Mouse (Mus musculus) frontal cortex, postnatal 10 days (tissue): ENCODE data around the gene Mtfmt.

ENCODE experiments used
- DNase-seq, 2 experiments: peaks; one replicate each; pipeline ENCODE4 v3.0.0; 2022; ENCODE audit warnings: low spot score in 2 of 2, mixed read lengths in 1 of 2

The Mtfmt gene

DNA sequence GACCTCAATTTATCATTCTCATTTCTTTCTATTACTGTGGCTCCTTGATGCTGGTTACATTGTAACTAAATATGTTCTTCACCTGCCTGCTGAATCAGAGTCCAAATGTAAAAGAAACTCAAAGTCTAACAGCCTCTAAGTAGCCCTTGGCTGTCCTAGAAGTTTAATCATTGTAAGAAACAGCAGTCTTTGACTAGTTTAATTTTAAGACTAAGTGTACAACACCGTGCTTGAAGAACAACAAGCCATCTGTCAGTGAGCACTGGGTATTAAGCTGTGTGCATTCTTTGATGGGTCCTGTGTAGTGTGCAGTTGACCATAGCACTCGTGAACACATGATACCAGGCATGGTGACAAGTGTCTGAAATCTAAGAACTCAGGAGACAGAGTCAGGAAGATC lies 8.1 kb upstream of the Mtfmt start:
- no peak for DNase-seq

DNA sequence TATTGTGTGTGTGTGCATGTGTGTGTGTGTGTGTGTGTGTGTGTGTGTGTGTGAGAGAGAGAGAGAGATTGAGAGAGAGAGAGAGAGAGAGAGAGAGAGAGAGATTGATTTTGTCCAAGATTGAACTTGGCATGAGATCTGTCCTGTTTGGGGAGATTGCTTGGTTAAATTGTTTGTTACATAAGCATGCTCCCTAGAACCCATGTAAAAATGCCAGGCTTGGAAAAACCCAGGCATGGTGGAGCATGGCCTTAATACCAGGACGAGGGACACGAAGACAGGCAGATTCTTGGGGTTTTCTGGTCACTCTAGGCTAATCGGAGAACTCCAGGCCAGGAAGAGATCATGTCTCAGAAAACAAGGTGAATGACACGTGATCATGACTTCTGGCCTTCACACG lies 7.6 kb upstream of the Mtfmt start:
- no peak for DNase-seq

DNA sequence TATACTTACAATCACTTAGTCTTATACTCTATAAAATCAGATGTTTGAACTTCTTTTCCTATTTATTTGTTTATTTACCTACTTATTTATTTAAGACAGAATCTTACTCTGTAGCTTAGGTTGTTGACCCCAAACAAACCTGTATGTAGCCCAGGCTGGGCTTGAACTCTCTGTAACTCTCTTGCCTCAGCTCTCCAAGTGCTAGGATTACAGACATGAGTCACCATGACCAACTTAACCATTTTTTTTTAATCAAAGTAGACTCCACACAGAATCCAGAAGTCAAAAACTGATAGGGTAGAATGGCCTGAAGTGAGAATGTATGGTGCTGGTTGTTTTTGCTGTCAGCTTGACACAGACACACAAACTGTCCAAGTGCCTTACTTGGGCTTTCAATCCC lies 5.2 kb upstream of the Mtfmt start:
- DNase-seq = no peak

DNA sequence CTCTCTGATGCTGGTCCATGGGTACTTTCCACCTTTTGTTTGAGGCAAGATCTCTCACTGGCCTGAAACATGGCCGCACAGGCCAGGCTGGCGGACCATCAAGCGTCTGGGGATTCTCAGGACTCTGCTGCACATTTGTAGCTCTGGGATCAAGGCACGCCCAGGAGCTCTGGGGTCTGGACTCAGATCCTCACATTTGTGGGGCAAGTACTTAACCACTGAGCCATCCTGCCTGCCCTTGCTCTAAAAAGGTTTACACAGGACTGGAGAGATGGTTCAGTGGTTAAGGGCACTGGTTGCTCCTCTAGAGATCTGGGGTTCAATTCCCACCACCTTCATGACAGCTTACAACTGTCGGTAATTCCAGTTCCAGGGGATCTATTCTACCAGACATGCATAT lies 4.7 kb upstream of the Mtfmt start:
- DNase-seq = no peak

GRCm38 (mm10) chr9:65432236-65432635 lies 3.3 kb upstream of the Mtfmt start:
- DNase-seq = peak; percentile 61 to 83

DNA sequence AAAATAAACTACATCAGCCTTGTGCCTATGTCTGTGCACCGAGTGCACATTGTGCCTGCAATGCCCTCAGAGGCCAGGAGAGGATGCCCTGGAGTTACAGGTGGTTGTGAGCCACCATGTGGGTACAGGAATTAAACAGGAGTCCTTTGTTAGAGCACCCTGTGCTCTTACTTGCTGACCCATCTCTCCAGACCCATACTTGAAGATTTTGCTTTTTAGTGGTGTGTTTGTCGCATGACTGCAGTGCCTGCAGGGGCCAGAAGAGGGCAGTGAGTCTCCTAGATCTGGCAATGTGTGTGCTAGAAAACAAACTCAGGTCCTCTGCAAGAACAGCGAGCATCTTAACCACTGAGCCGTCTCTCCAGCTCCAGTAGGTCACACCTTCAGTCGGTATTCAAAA lies 1.4 kb upstream of the Mtfmt start:
- DNase-seq = peak; percentile 23 to 27

- no peak for DNase-seq
Measured at GRCm38 (mm10) chr9:65435211-65435610, 371 bp upstream of the Mtfmt start.

DNA sequence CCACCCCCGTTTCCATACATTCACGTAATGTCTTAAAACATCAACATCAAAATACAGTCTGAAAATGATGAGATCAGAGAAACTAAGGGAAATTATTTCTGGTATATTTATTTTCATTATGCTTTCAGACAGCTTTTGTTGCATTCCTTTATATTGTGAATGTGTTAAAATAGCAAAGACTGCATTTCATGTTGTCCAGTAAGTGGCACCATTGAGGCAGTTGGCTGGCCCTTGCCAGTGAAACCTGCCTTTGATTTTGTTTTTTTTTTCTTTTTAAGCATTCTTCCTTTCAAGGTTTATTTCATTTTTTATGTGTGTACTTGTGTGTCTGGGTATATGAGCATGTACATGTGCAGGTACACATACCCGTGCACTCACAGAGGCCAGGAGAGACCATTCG lies 9.1 kb downstream of the Mtfmt start:
- no peak for DNase-seq

DNA sequence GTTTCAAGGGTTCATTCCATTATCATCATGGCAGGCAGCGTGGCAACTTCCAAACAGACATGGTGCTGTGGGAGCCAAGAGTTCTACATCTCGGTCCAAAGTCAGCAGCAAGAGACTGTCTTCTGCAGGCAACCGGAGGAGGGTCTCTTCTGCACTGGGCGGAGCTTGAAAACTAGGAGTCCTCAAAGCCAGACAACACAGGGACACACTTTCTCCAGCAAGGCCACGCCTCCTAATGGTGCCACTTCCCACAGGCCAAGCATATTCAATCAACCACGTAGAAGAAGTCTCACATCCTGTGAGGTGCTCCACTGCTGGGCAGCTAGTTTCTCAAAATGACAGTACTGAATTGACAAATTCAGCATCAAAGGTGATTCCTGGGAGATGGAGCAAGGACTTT lies 12.4 kb downstream of the Mtfmt start:
- no peak for DNase-seq

GRCm38 (mm10) chr9:65458975-65459374 lies 23.4 kb downstream of the Mtfmt start:
- no peak for DNase-seq

- DNase-seq = no peak
Measured at GRCm38 (mm10) chr9:65460198-65460597, 24.6 kb downstream of the Mtfmt start.

DNA sequence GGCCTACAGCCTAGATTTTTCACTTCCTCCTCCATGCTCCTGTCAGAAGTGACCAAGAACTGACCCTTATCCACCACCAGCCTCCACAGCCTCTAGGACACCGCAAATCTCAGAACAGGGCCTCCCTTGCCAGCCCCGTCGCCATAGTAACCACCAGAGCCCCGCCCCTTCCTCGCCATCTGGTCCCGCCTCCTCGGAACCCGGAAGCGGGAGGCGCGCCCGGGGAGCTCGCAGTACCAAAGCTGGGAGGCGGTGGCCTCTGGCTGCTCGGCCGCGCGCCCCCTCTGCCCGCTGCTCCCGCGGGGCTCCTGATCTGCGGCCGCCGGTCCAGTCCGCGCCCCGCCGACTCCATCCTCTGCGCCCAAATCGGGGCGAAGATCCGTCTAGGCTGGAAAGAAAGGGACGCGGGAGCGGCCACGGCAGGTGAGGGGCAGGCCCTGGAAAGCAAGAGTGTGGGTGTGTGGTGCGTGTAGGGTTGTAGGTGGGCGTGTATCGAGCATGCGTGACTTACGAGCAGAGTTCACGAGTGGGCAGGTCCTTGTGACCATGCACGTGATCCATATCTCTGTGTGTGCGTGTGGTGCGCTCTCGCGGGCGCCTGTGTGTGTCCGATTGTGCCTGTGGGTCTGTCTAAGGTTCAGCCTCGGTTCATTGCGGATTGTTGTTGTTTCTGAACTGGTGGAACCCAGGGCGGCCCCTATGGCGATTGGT lies 25.3 kb downstream of the Mtfmt start, which contains the start of gene Spg21:
Gene Spg21 (plus strand): TSS at position 216 of the 711 bp plus-strand sequence.
- peak; percentile 90 to 94 for DNase-seq

- DNase-seq = no peak
Measured at GRCm38 (mm10) chr9:65462544-65462943, 27.0 kb downstream of the Mtfmt start.

GRCm38 (mm10) chr9:65464161-65464560 lies 28.6 kb downstream of the Mtfmt start:
- DNase-seq = no peak

DNA sequence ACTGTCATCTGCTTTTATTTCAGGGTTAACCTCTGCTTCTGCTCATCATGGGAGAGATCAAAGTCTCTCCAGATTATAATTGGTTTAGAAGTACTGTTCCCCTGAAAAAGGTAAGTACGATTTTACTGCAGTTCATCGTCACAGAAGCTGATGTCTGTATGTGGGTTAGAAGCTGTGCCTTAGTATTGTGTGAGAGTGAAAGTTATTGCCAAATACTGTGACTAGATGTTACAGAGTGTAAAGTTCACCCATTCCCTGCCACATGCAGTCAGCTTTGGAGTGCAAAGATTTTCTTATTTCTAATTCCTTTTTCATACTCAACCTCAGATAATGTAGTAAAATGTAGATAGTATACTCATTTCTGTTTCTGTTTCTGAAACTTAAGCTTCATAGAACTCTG lies 29.7 kb downstream of the Mtfmt start:
- DNase-seq = no peak

GRCm38 (mm10) chr9:65467686-65468085 lies 32.1 kb downstream of the Mtfmt start:
- DNase-seq = no peak

DNA sequence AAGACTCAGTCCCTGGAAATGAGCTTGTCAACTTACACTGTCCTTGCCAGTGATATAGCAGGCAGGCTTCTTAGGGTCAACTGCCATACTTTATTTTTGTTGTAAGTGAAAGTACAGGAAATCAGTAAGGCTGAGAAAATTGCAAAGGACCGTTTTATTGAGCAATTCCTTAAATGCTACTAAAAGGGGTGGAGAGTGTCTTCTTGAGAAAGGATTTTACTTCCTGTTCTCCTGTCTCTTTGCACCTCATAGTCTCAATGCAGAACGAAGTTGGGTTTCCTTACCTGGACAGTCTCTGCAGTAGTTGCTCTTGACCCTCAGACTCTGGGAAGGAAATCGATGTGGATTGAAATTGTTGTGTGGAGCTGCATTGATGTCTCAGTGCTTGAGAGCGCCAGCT lies 37.2 kb downstream of the Mtfmt start:
- DNase-seq = no peak

DNA sequence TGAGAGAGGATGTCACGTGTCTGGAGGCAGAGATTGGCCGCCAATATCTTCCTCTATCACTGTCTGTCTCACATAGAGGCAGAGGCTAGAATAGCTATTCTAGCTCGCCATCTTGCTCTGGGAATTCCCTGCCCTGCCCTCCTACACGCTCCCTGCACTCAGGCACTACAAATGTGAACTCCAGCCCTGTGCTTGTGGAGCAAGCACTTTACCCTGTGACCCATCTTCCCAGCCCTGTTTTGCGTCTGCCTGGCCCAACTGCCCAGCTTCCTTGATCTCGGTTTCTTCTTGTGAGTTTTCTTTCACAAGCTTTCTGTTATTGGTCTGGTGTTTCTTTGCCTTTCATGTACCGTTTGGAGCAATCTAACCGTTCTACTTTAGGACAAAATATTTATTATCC lies 43.6 kb downstream of the Mtfmt start:
- DNase-seq = no peak

DNA sequence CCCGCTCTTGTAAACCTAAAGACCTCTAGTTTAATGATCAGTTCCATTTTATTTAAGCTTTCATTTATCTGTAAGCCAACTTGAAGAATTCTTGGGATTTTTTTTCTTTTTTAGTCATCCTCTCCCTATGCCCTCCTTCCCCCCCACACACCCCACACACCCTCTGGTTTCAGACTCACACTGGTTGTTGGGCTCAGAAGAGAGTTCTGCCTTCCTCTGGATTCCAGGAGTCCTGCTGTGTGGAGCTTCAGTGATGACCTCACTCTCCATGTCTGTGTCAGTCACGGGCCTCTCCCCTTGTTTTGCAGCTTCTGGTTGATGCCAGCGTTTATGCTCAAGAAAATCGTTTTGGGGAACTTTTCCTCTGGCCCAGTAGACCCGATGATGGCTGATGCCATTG lies 44.5 kb downstream of the Mtfmt start:
- DNase-seq = no peak

GRCm38 (mm10) chr9:65491476-65491875 lies 55.9 kb downstream of the Mtfmt start:
- no peak for DNase-seq

DNA sequence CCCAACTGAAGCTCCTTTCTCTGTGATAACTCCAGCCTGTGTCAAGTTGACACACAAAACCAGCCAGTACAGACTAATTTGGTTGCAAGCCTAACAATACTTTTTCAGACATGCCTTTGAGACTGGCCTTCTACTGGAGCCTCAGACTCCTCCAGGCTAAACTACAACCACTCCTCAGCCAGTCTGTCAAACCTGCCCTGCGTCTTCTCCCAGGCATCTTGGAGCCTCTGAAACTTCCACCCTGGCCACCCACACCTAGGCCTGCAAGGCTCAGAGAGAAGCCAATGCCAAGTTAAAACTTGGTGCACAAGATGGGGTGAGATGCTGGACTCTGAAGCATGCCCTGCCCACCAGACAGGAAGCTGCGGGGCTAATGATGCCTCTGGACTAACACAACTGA lies 56.8 kb downstream of the Mtfmt start:
- no peak for DNase-seq

GRCm38 (mm10) chr9:65492851-65493250 lies 57.3 kb downstream of the Mtfmt start:
- DNase-seq = no peak

DNA sequence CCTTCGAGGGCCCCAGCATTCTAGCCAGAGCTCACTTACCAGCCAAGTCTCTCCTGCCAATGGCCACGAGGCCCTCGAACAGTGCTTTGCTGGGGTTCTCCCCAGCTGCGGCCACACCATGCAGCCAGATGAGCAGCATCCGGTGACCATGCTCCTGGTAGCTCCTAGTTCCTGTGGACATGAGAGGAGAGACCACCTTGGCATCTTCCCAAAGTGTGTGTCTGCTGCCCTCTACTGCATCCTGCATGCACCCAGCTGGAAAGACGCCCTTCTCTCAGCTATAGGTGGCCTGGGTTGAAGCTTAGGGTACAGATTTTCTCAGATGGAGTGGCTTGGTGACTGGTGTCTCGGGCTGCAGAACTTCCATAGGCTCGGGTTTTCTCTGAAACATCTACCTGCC lies 66.6 kb downstream of the Mtfmt start:
- DNase-seq = no peak
